Mouse (Mus musculus) olfactory bulb, adult 2 months (tissue): ENCODE measurements around the gene Pik3cd.

ENCODE experiments used
- CTCF ChIP-seq: fragments of 200-500 bp; IDR thresholded peaks from 2 replicates; pipeline ENCODE4 v1.5.1; 2012; ENCODE audit warnings: low read depth, mild to moderate bottlenecking, low read length, moderate library complexity; ENCODE audit not compliant: insufficient read depth
- POLR2A ChIP-seq: fragments of 200-500 bp; IDR thresholded peaks from 2 replicates; pipeline ENCODE4 v1.6.1; 2012; ENCODE audit warnings: mild to moderate bottlenecking, low read depth, low read length, moderate library complexity; ENCODE audit not compliant: insufficient read depth

GRCm38 (mm10) chr4:149734246-149734645 is 31.9 kb upstream of the Pik3cd start:
- TF ChIP-seq POLR2A (no peak), CTCF (no peak)
